Mouse (Mus musculus) spleen, embryonic (tissue): ENCODE results near the gene Rab6b.
"Not testable (repeated sequence)": the region's sequence is repeated elsewhere in the genome, so short reads cannot be mapped to it uniquely, and the experiment has no call there.

Source experiments
- CTCF ChIA-PET: fragments of 350-600 bp; sonication (Branson Sonifier 250); formaldehyde crosslinking; loops from one replicate; lab custom pipeline; 2022; lab: Charles Lee

The Rab6b gene

GRCm38 (mm10) chr9:103140384-103140783 is 28.8 kb downstream of the Rab6b start:
- CTCF ChIA-PET, result no interaction called here

GRCm38 (mm10) chr9:103141266-103141665 is 29.7 kb downstream of the Rab6b start:
- CTCF ChIA-PET, result interaction anchor here (0.6 kb wide), 2 partner anchors 15 to 151 kb away, joined by 7 to 8 read pairs; no protein-coding TSS in a partner anchor

DNA sequence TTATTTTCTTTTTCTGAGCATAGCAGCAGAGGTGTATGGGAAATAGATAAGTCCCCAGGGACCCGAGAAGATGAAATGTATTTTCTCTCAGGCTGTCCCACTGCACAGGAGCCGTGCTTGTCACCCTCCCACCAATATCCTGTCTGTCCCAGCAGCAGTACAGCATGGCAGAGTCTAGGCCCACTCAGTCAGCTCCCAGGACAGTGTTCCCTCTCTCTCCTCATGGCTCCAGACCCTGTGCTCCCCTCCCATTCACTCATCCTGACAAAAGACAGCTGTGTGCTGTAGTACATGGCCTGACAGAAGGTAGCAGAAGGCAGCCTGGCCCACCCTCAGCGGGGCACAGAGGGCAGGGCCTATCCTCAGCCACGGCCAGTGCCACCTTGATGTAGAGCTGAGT is 32.3 kb downstream of the Rab6b start:
- CTCF ChIA-PET, result no interaction called here

DNA sequence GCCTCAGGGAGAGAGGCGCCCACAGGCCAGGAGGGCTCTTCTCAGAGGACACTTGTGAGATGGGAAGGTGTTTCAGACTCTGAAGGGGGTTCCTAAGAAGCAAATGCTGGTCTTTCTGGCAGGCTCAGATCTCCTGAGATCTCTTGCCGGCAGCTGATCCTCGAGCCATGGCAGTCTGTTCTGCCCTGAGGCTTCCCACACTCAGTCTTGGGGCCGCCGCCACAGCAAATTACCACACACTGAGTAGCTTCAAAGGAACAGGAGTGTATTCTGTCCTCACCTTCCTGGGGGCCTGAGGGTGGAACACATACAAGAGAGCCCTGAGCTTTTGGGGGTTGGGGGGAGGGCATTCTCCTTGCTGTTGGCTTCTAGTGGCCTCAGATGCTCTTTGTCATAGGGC is 33.8 kb downstream of the Rab6b start:
- CTCF ChIA-PET, result no interaction called here

DNA sequence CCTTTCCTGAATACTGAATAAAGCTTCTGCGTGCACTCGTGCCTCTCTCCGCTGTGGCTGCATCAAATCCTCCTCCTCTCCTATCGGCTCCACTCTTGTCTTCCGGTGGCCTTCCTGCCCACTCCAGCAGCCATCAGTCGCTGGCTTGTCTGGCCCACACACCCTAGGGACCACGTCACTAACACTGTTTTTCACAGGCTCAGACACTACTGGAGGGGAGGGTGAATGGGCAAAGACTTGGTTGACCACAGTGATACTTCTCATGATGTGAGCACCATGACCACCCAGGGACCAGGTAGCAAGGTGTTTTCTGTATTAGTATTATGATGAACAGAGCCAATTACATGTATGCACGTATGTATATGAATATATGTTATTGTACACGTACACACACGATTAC is 34.7 kb downstream of the Rab6b start:
- CTCF ChIA-PET, result no interaction called here

GRCm38 (mm10) chr9:103146703-103147102 is 35.1 kb downstream of the Rab6b start:
- CTCF ChIA-PET, result no interaction called here

DNA sequence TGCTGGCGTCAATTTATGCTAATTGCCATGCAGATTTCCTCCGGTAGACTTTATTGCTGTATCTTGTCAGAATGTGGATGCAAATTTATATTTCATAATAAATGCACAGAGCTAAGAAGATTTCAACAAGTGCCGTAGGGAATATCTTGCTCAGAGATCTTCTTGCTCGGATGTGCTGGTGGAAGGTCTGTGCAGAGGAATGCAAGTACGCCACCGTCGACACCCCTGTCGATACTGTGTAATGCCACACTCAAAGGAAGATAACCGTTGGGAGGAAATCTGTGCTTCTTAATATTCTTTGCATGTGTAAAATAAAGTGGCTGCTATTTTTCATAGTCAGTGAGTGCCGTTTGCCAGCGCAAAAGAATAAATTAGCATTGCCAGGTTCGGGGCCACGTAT is 35.5 kb downstream of the Rab6b start:
- CTCF ChIA-PET, result no interaction called here

- CTCF ChIA-PET, result no interaction called here
Observed at GRCm38 (mm10) chr9:103149074-103149799, 37.6 kb downstream of the Rab6b start.

- CTCF ChIA-PET, result no interaction called here
Observed at GRCm38 (mm10) chr9:103153286-103153685, 41.7 kb downstream of the Rab6b start.

DNA sequence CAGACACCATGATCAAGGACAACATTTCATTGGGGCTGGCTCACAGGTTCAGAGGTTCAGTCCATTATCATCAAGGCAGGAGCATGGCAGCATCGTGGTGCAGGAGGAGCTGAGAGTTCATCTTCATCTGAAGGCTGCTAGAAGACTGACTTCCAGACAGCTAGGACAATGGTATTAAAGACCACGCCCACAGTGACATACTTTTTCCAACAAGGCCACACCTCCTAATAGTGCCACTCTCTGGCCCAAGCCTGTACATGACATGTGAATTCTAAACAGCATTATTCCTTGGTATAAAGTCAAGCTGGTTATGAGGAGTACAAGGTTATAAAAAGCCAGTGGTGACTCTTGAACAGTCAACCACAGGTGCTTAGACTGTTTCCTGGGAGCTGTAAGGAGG is 43.0 kb downstream of the Rab6b start:
- CTCF ChIA-PET, result no interaction called here

DNA sequence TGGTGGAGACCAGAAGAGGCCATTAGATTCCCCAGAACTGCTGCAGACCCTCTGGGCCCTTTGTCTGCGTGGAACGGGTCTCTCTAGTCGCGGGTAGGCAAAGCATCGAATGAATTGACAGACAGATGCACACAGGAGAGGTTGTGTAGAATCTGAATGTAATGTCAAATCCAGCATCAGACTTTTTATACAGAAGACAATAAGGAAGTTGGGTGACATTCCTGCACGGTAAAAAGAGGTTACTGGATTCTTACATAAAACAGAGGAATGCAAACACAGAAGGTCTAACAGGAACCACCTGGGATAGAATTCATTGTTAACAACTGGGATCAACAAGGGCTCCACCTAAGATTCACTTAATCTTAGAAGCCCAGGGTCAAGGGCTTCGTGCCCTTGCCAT is 43.6 kb downstream of the Rab6b start:
- CTCF ChIA-PET, result not testable (repeated sequence)

GRCm38 (mm10) chr9:103163806-103164205 is 52.2 kb downstream of the Rab6b start:
- CTCF ChIA-PET, result no interaction called here

- CTCF ChIA-PET, result interaction anchor here (0.5 kb wide), 1 partner anchor 464 kb away, joined by 3 read pairs; no protein-coding TSS in a partner anchor
Observed at GRCm38 (mm10) chr9:103168046-103168445, 56.5 kb downstream of the Rab6b start.

DNA sequence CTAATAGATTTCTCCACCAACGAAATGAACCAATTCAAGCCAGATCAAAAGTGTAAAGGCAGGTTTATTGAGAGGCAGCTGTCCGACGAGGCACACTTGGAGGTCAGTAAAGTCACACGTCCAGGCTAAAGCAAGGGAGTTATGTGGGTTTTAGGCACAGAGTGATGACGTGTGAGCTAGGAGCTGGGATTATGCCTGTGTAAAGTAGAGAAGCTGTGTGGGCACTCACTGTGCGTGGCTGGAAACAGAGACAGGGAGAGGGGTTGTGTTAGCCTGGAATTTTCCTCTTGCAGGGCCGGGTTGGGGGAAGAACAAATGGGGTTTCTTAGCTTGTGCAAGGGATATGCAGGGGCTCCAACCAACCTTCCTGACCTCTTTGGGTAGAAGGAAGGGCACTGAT is 57.2 kb downstream of the Rab6b start:
- CTCF ChIA-PET, result interaction anchor here (0.5 kb wide), 1 partner anchor 464 kb away, joined by 3 read pairs; no protein-coding TSS in a partner anchor

GRCm38 (mm10) chr9:103174771-103175519 is 63.4 kb downstream of the Rab6b start:
- CTCF ChIA-PET, result no interaction called here

- CTCF ChIA-PET, result no interaction called here
Observed at GRCm38 (mm10) chr9:103175692-103176091, 64.1 kb downstream of the Rab6b start.

GRCm38 (mm10) chr9:103180303-103180702 is 68.7 kb downstream of the Rab6b start:
- CTCF ChIA-PET, result no interaction called here

GRCm38 (mm10) chr9:103180807-103181565 is 69.4 kb downstream of the Rab6b start:
- CTCF ChIA-PET, result no interaction called here

GRCm38 (mm10) chr9:103181886-103182285 is 70.3 kb downstream of the Rab6b start:
- CTCF ChIA-PET, result no interaction called here

DNA sequence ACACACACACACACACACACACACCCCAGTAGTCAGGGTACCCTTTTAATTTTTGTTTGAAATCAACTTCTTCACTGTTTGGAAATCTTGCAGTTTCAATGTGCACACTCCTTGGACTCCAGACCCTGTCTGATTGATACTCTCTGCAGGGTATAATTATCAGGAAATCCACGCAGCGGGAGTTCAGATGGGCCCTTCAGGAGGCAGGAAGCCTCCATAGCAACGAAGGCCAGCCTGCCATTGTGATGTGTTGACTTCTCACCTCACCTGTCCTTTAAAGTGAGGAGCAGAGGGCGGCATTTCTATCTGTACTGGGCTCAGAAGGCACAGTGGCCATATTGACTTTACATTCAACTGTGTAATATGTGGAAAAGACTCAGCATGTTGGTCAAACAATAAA is 73.3 kb downstream of the Rab6b start:
- CTCF ChIA-PET, result no interaction called here

DNA sequence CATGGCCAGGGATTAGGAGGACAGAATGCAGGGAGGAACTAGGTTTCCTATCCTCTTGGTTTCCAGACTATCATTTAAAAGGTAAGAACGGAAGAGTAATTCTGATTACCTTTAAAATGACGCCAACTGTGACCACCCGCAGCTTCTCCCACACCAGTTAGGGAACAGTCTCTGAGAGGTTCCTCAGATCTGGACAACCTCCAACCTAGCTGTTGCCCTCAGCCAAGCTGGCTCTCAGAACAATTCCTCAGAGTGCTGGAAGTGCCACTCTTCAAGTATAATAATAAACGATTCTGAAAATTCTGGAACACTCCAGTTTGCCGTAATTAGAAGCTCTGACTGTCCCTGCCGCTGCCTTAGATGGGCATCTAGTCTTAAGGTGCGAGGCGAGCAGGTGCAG is 74.4 kb downstream of the Rab6b start:
- CTCF ChIA-PET, result no interaction called here

DNA sequence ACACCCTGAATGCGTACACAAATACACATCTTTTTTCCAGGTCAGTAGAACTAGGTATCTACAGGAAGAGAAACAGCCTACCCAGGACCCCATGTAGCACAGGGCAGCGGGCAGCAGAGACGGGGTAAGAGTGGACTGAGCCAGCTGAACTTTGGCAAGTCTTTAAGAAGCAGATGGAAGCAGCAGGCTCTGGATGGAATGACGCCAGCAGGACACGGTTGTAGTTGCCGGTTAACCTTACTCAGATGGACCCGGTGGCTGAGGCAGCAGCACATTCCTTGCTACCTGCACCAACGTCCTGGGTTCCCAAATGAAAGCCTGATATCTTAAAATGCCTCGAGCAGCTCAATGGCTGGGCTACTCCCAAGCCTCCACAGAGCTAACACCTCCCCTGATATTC is 75.2 kb downstream of the Rab6b start:
- CTCF ChIA-PET, result no interaction called here
